Mouse (Mus musculus) CH12F3 (cell line): ENCODE data around the gene Chchd6.

Experiments
- in situ Hi-C: fragments of 300-500 bp; cut with MboI; formaldehyde crosslinking; loops from 2 replicates; pipeline ENCODE4 v1.14.3; 2020; ENCODE audit warnings: low sequenced_read_pairs

The Chchd6 gene

DNA sequence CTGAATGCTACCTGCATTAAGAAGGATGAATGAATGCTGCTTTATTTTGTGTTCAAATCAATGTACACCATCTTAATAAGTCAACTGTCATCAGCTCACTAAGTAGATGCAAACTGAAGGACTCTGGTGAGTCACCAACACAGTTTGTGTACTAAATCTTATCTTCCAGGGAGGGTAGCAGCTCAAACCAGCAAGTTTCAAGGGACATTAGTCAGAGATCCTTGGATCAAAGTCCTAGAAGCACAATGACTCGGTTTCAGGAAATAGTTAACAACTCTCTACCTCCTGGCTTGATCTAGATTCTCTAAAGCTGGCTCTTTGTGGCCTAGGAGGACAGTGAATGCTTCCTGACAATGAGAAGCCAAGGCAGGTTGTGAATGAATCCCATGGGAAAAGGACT, 182.9 kb downstream of the Chchd6 start:
- in situ Hi-C loops, result no loop called here

DNA sequence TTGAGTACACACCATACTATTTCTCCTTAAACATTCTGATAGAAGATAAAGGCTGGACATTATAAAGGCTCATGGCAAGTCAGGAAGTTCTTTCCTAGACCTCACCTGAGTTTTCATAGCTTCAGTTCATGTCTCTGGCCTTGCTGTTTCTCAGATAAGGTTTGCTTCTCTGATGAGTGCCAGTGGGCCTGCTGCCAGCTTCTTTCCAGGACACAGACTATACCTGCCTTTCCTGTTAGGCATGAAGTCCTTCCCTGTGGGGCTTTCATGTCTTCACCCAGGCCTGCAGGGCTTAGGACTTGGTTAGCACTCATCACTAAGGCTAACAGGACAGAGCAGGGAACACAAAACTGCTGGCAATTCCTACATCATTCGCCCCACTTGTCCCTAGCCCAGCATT, 186.4 kb downstream of the Chchd6 start:
- in situ Hi-C loops, result no loop called here

DNA sequence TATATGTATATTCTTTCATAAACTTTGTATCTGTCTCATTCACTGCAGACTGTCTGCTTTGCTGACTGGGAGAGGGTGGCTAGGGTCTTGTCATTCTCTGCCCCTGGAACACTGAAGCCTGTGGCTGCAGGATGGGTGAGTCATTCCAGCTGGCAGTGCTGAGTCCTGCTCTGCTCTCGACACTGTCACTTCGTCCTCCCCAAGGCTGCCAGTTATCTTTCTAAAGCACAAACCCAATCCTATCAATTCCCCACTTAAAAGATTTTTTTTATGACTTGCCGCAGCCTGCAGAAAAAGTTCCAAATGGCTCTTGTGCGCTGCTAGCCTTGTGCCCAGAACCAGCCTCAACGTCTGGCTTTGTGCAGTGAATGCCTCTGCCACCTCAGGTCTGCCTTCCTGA, 187.2 kb downstream of the Chchd6 start:
- in situ Hi-C loops, result no loop called here

DNA sequence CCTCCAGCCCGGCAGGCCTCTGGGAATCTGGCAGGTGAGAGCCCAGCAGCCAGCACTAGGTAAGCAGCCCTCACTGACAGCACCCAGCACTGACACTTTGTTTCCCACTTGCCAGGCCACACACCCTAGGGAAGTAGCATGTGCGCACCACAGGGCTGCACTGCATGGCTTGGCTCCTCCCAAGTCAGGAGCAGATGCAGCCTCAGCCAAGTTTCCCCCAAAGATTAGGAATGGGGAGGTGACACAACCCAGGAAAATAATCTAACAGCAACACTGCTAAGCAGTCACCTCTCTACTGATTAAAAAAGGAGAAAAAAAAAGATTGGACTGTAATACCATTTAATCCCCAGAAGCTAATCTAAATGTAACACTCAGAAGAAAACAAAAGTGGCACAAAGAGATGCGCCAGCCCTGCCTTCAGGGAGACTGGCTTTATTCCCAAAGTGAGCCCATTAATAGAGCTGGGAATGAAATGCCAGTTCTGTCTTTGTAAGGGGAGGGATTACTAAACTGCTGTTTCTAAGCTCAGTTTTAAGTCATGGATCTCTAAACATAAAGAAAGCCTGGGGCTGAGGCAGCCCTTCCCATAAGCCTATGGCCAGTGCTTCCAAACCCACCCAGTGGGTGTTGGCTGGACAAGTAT, 188.1 kb downstream of the Chchd6 start:
- in situ Hi-C loops, result no loop called here

DNA sequence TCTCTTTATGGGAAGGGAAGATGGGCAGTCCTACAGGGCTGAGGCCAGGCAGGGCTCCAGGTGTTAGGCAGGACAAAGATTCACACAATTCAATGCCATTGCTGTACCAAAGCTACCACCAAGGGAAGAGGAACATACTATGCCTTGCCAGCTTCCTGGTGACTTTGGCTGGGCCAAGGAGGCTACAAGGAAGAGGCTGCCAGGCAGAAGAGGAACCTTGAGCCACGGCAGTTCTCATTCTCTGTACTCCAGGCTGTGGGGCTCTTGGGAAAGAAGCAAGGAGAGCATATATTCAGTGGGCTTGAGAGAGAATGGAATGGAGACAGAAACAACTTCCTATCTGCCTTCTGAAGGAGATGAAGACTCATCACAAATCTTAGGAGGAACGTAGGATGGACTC, 190.5 kb downstream of the Chchd6 start:
- in situ Hi-C loops, result no loop called here

DNA sequence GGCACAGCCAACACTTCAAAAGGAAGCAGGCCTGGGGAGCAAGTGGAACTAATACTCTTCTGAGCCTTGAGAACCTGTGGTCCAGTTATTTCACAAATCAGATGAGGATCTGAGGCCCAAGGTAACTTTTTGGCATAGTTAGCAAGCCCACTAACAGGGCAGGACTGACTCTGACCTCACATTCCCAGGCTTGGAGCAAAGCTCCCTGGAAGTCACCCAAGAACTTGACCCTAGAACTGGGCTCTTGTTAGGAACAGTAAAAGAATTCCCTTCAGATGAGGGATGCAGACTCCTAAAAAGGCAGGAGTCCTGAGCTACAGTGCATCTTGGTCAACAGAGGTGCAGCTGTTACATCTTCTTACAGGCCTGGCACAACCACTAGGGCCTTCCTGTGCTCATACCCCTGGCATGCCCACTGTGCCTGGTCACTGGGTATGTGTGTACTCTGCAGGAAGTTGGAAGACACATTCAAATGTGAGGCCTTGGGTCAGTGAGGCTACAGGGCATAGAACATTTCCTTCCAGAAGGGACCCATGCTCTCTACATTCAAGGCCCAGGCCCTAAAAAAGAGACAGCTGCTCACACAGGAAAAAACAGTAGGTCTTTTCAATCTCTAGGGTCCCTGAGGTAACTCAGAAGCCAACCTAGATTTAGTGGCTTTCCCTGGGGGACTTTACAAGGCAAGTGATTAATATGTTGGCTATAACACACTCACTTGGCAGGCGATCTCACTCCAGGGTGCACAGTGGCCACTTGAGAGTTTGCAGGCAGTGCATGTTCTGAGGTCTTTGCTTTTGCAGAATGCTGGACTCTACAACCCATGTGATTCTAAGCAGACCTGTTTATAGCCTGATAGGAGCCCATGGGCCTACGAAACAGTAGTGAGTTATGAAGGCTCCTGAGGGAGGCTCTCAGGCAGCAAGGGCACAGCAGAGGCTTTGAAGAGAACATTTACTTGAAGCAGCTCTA, 191.9 kb downstream of the Chchd6 start:
- in situ Hi-C loops, result no loop called here

DNA sequence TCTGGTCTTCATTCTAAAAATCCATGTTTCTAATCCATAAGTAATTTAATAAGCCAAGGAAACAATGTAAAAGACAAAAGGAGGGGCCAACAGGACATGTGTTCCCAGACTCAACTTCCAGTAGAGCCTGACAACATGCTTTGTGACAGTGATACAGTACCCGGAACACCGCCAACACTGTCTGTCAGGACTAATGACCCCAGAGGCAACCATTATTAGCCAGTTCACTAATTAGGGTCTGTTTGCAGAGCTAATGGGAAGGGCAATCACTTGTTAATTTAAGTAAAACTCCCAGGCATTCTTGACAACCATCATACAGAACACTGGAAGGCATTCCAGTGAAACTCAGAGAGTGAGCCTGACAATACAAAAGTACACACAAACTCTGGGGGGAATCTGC, 193.0 kb downstream of the Chchd6 start:
- in situ Hi-C loops, result no loop called here

DNA sequence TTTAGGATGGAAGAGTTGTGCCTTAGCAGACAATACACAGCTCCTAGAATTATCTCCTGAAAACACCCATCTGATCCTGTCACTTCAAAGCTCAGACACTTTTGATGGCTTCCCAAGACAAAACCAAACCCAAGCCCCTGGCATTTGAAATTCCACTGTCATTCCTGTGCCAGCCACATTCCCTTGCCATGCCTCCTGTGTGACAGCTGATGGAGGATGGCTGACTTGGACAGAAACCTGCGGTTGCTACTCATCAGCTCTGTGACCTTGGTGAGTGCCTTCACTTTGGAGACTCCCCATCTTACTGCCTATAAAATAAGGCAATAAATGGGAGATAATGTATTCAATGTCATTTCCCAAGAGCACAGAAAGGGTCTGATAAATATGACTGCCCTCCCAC, 195.9 kb downstream of the Chchd6 start:
- in situ Hi-C loops, result no loop called here

DNA sequence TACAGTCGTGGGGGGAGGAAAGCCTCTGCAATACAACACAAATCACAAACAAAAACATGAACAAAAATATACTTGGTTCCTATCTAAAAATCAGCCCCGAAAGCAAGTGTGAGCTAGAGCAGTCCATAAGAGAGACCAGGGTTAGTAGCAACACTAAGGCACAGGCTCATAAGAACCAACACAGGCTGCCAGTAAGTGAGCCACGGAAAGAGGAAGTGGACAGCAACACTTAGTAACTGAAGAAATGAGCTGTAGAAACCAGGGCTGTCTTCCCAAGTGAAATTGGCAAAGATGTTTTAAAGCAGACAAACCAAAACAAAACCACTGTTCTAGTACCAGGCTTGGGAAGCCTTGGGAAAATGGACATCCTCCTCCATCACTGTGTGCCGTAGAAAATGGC, 197.5 kb downstream of the Chchd6 start:
- in situ Hi-C loops, result no loop called here

DNA sequence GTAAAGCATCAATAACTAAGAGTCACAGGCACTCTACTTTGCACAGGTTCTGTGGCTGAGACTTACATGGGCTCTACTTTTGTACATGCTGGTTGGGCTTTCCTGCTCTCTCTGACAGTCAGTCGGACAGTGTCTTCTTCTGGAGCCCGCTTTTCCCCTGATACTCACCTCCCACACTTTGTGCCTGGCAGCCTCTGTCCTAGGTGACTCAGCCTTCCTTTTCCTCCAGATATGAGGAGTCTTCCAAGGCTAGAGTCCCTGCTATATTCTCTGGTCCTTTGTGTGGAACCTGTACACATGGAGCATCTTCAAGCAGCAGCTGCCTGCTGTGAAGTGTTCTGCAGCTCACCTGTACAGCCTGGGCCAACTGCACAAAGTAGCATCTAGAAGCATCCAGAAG, 201.6 kb downstream of the Chchd6 start:
- in situ Hi-C loops, result no loop called here

DNA sequence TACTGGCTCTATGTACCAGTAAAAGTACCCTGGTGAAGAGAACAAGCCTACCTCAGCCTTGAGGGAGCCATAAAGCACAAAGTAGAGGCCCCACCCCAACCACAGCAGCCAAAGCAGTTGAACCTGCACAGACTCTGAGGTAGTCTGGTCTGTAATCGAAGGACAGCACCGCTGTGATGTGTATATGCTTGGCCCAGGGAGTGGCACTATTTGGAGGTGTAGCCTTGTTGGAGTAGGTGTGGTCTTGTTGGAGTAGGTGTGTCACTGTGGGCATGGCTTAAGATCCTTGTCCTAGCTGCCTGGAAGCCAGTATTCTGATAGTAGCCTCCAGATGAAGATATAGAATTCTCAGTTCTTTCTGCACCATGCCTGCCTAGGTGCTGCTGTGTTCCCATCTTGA, 203.2 kb downstream of the Chchd6 start:
- in situ Hi-C loops, result no loop called here

DNA sequence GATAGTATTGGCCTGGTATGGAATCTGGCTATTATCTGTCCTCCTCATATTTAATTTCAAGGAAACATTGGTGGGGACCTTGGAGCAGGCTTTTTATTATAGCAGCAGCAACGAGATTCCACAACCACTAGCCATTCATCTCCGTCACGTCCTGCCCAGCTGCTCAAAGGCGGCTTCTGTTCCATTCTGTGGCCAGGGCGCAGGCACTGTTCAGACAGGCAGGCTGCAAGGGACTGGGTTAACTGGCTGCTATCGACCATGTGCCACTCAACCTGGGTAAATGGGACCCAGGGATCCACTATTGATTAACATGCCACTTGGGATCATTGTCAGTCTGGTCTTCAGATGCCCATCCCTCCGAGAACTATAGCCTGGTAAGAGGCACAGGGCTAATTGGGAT, 205.7 kb downstream of the Chchd6 start:
- in situ Hi-C loops, result no loop called here

DNA sequence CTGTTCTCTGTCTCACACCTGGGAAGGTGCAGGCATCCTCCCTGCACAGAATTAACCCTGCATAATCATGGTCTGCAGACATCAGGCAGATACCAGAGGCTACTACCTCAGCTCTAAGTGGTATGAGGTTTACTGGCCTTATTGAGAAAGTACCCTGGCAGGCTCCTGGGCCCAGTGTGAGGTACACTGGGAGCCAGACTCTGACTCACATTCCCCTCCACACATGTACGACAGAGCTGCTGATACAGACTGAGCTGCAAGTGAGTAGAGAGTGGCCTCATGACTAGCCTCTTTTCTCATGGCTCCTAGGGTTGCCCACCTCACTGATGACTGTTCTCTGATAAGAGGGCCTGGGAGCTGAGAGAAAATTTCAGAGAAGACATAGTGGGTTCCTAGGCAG, 208.5 kb downstream of the Chchd6 start:
- in situ Hi-C loops, result no loop called here

DNA sequence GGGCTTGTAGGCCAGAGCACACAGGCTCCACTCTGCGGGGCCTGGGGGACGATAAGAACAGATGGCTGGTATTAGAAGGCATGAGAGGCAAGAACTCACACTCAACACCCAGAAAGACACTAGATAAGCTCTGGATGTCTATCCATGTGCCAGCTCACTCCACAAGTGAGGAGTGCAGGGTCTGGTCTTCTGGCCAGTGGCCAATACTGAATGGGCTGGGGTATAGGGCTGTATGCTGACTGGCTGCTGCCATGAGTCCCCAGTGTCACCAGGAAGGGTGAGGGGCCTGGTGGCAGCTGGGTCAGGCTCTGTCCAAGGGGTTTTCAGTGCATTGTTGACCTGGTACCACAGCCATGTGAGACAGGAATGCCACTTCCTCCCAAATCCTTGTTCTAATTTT, 210.8 kb downstream of the Chchd6 start:
- in situ Hi-C loops, result no loop called here

DNA sequence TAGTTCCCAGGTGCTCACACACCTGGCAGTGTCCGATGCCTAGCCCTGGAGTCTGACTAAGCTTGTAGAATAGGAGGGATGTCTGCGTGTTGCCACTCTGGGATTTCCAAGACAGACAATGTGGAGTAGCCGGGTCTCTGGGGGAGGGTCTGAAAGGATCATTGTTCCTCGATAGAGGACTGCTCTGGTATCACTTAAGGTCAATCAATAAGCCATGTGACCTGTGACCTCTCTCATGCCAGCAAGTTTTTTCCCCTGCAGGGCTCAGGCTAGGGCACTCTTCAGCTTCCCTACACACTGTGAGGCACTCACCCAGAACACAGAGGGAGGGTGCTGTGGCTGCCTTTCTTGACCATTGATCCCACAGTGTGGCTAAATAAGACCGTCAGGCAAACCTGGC, 213.6 kb downstream of the Chchd6 start:
- in situ Hi-C loops, result no loop called here

DNA sequence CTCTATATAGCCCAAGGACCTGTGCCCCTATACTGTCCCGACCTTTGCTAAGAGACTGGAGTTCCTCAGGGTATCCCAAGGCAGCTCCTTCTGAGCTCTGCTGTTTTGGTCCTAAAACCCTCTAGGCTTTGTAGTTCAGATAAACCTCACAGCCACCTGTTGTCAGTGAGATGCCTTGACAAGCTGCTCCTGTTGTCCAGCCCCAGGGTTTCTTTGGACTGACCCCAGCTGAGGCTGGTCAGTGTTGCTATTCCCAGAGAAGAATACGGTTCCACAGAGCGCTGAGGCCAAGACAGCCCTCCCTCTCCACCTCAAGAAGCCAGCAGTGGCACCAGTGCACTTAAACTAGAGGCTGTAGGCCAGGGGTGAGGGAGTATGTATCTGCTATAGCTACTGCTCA, 214.3 kb downstream of the Chchd6 start:
- in situ Hi-C loops, result no loop called here

DNA sequence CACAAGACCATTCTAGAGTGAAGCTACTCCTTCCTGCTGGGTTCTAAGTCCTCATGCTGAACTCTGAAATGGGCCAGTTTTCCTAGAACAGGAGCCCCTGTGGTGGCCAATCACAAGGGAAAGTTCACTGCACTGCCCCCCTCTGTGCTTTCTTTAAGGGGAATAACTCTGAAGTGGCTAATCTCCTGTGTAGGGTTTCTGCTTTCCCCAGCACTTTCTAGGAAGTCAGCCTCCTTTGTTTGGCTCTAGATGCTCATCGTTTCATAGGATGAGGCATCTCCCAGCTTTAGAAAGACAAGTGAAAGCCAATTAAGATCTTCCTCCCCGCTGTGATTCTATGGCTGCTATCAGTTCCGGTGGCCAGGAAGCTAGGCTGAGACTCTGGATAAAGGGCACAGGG, 214.7 kb downstream of the Chchd6 start:
- in situ Hi-C loops, result no loop called here

DNA sequence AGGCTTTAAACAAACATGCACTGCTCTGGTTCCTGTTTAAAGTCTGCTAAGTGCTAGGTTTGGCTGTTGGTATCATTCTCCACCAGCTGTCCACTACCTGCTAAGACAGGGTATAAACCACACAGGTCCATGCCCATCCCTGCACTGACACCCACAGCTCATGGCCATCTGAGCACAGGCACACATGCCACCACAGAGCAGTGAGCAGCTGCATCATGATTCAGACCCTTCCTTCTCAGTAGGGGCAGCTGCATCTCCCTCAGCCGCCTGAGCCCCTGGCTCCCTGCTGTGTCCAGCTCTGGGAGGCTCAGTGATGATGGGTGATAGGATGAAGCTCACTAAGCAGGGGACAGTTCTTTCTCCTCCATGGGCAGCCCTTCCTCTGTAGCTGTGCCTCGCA, 217.2 kb downstream of the Chchd6 start:
- in situ Hi-C loops, result no loop called here

DNA sequence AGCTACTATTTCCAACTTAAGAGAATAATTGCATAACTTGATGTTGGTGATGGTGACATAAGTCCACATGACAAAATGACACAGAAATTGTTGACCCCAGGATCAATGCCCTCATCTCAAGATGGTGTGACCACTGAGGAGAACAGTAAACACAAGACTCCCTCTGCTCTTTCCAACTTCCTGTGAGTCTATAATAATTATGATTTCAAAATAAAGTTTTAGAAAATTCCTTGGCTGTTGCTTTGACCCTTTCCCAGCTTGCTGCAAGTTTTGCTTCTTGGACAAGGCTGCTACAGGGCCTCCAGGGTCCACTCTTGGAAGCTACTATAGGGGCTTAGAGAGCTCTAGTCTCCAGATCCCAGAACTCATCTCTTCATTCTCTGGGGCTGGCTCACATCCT, 226.6 kb downstream of the Chchd6 start:
- in situ Hi-C loops, result no loop called here

DNA sequence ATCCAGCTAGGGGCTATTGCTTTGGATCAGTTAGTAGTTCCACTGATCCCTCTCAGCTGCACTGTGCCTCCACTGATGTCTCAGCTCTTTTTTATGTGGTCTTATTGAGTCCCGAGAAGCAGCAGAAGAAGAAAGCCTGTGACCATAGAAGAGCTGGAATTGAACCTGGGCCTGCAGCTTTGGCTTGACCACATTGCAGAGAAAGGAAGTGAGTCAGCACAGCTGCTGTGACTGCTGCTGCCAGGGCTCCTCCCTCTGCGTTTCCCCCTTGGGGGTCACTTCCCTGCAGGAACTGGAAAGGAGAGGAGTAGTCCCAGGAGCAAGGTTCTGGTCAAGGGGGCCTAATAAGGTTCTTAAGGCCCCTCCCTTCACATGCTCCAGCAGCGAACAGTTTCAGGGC, 231.1 kb downstream of the Chchd6 start:
- in situ Hi-C loops, result no loop called here

DNA sequence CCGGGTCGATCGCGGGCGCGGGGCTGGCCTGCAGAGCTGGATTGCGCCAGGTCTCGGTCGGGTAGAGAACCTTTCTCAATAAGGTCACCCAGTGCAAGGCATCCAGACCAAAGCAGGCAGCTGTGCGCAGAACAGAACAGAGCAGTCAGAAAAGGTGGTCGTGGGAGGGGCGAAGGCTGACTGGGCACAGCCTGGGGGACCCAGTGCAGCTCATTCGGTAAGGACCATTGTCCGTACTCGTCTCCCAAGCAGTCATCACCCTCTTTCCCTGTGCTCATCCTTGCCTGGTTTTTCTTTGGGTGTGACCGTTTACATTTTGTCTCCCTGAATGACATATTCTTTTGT, 232.4 kb downstream of the Chchd6 start:
- in situ Hi-C loops, result no loop called here

DNA sequence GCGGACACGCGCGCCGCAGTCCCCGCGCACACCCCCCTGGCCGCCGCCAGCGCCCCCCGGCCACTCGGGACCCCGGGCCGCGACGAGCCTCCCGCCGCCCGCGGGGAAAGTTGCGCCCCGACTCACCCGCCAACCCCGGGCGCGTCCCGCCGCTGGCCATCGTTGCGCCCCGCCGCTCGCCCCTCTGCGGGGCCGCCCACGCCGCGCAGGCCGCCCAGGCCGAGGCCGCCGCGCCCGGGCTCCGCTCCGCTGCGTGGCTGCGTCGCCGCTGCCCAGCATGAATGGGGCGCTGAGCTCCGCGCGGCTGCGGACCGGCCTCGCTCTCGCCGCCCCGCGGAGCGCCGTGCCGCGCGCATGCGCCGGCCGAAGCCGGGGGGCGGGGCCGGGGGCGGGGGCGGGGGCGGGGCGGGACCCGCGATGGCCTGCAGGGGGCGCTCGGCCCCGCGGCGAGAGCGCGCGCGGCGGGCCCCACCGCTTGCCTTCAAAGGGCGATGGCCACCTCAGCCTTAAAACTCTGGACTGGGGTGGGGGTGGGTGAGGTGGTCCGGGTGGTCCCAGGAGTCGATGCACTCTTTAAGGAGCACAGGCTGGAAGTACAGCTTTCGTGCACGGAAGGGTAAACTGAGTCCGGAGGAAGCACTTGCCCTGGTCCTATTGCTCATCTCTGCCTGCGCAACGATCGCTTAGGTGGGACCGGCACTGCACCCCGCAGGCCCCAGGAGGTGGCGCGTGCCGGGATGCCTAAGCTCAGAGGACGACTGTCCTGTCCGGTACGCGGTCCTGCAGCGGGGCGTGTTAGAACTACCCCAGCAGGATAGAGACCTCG, 233.0 kb downstream of the Chchd6 start, which contains the start of gene Plxna1:
Gene Plxna1 (minus strand): TSS at position 340 of the 826 bp plus-strand sequence.
- in situ Hi-C loops, result no loop called here
